ENCODE assay signal across 8 mouse cellular contexts in genomic region chr3:134239321-134239970, GRCm38 (mm10). TPM values are rescaled to one million over a fixed set of nuclear protein-coding genes. Genes with fewer than 3 reads are reported as not detected.
A peak's percentile ranks its signal among the peaks of the same experiment; 100 is the strongest.
DNase-seq lines count a peak whose midpoint lies in the region; ATAC-seq and TF ChIP-seq lines count a peak whose summit lies in the region.

No protein-coding gene starts in this region.

- H3K4me3 ChIP-seq in gastrocnemius, adult 2 months = peak overlapping the region; percentile 85
- peak overlapping the region; percentile 74 for H3K4me3 ChIP-seq in limb, embryonic 10.5 days
- H3K4me3 ChIP-seq in midbrain, embryonic 14.5 days (replicated peaks; ENCODE audit: low read depth, low read length) = peak overlapping the region; percentile 75
- peak overlapping the region; percentile 71 for H3K4me3 ChIP-seq in stomach, postnatal 0 days (ENCODE audit: low read depth, low read length)

- intact Hi-C loops in gastrocnemius, adult 2 months (cut with DNase I) = no loop called here

- H3K9me3 ChIP-seq in limb, embryonic 10.5 days (replicated peaks) = no peaks in the 10 kb centered on the region
- no peaks in the 10 kb centered on the region for H3K9me3 ChIP-seq in midbrain, embryonic 14.5 days (ENCODE audit: control insufficient read depth, low read length)
- H3K9me3 ChIP-seq in stomach, postnatal 0 days (ENCODE audit: control insufficient read depth, low read length) = no peaks in the 10 kb centered on the region

- peak; percentile 47 for ATAC-seq in granulocyte monocyte progenitor cell, adult 5-6 weeks (replicated peaks; ENCODE audit: poor library complexity, severe bottlenecking)
- peak; percentile 28 for ATAC-seq in midbrain, embryonic 14.5 days (ENCODE audit: low FRiP score, low TSS enrichment)
- ATAC-seq in stomach, postnatal 0 days (ENCODE audit: low FRiP score, low TSS enrichment) = peak; percentile 14

- no peaks in the 10 kb centered on the region for H3K27me3 ChIP-seq in limb, embryonic 10.5 days (ENCODE audit: low read depth, poor library complexity, severe bottlenecking)
- no peaks in the 10 kb centered on the region for H3K27me3 ChIP-seq in midbrain, embryonic 14.5 days (ENCODE audit: control insufficient read depth, insufficient read depth, low read length)
- no peaks in the 10 kb centered on the region for H3K27me3 ChIP-seq in stomach, postnatal 0 days (ENCODE audit: control insufficient read depth, insufficient read depth, low read length)

- peak; percentile 57 for DNase-seq in gastrocnemius, adult 2 months
- DNase-seq in gastrocnemius, adult 18-20 months (ENCODE audit: low spot score) = no peak
- DNase-seq in embryo, embryonic 10 days (ENCODE audit: low spot score) = peak; percentile 60
- DNase-seq in kidney, adult 11 months = peak; percentile 5
- peak; percentile 78 for DNase-seq in limb, embryonic 10.5 days (ENCODE audit: low spot score)
- peak; percentile 83 for DNase-seq in midbrain, embryonic 14.5 days
- peak; percentile 62 for DNase-seq in stomach, postnatal 0 days (ENCODE audit: low spot score)

- TF ChIP-seq CTCF in gastrocnemius, adult 2 months (IDR thresholded peaks at IDR 0.05) = no peak
- peak; percentile 9; the same call in 1 of the 2 replicates for TF ChIP-seq CTCF in stomach, postnatal 0 days (IDR thresholded peaks at IDR 0.05; ENCODE audit: low read depth)

- no peak for TF ChIP-seq EP300 in stomach, postnatal 0 days (optimal IDR thresholded peaks at IDR 0.05)

- H3K4me2 ChIP-seq in midbrain, embryonic 14.5 days (ENCODE audit: low read length) = peak overlapping the region; percentile 89
- peak overlapping the region; percentile 98 for H3K4me2 ChIP-seq in stomach, postnatal 0 days (replicated peaks; ENCODE audit: low read depth)

- peak overlapping the region; percentile 86 for H3K27ac ChIP-seq in gastrocnemius, adult 2 months
- peak overlapping the region; percentile 93 for H3K27ac ChIP-seq in limb, embryonic 10.5 days
- peak overlapping the region; percentile 100 for H3K27ac ChIP-seq in midbrain, embryonic 14.5 days (replicated peaks; ENCODE audit: low read depth, low read length)
- peak overlapping the region; percentile 87 for H3K27ac ChIP-seq in stomach, postnatal 0 days (replicated peaks)

- WGBS in limb, embryonic 10.5 days = under 1% methylated on average over 51 of the region's 51 CpGs
- under 1% methylated on average over 47 of the region's 51 CpGs for WGBS in midbrain, embryonic 14.5 days
- WGBS in stomach, postnatal 0 days = under 1% methylated on average over 43 of the region's 51 CpGs

- H3K4me1 ChIP-seq in limb, embryonic 10.5 days = peaks cover 43% of the 10 kb centered on the region
- H3K4me1 ChIP-seq in midbrain, embryonic 14.5 days (ENCODE audit: control insufficient read depth, insufficient read depth, low read length) = peaks cover 27% of the 10 kb centered on the region
- no peaks in the 10 kb centered on the region for H3K4me1 ChIP-seq in stomach, postnatal 0 days (replicated peaks; ENCODE audit: control insufficient read depth, insufficient read depth)

- H3K9ac ChIP-seq in midbrain, embryonic 14.5 days (replicated peaks; ENCODE audit: low read length) = peak overlapping the region; percentile 95
- H3K9ac ChIP-seq in stomach, postnatal 0 days (ENCODE audit: low read length) = peak overlapping the region; percentile 69

- H3K36me3 ChIP-seq in limb, embryonic 10.5 days = 0 out of 2 replicates have a peak, but pooled peaks cover 3% of the 10 kb centered on the region
- 0 out of 2 replicates have a peak, but pooled peaks cover 6% of the 10 kb centered on the region for H3K36me3 ChIP-seq in midbrain, embryonic 14.5 days (ENCODE audit: control insufficient read depth, insufficient read depth, low read length)
- no peaks in the 10 kb centered on the region for H3K36me3 ChIP-seq in stomach, postnatal 0 days (ENCODE audit: control insufficient read depth, insufficient read depth, low read length)

RNA-seq across cellular contexts. Expression of gene Cxxc4, which starts 3.2 kb away (rescaled TPM):
- total RNA-seq in gastrocnemius, adult 2 months (2021) = 1 to 10 TPM in 1 of 2 experiments, under 1 TPM in 1; 0.36 to 1.2 TPM
- under 1 TPM; 0.27 to 0.45 TPM for total RNA-seq in gastrocnemius, adult 18-20 months (2021)
- total RNA-seq in granulocyte monocyte progenitor cell, adult 5-6 weeks (2014; fragmentation: Nextera tagmentation) = not detected in 2 replicates
- not detected in 2 replicates for total RNA-seq in granulocyte monocyte progenitor cell, adult 5-6 weeks (2017)
- polyA plus RNA-seq in limb, embryonic 10.5 days (2016; fragmentation: Nextera tagmentation; extraction: Ambion mirVana) = 3.6 and 5.4 TPM in 2 replicates
- polyA plus RNA-seq in midbrain, embryonic 14.5 days (2014; fragmentation: Nextera tagmentation; extraction: Ambion mirVana) = 52.4 and 58.3 TPM in 2 replicates
- 3.8 and 4.5 TPM in 2 replicates for polyA plus RNA-seq in stomach, postnatal 0 days (2015; fragmentation: Nextera tagmentation; extraction: Ambion mirVana)
